Mouse (Mus musculus) left cerebral cortex, postnatal 4 days (tissue): Measurements from ENCODE around the gene Olfr574. TPM values are rescaled to one million over a fixed set of nuclear protein-coding genes. Genes with fewer than 3 reads are reported as not detected.

ENCODE experiments used
- DNase-seq: peaks from one replicate; pipeline ENCODE4 v3.0.0-alpha.2; 2022
- intact Hi-C: fragments of 180-260 bp; cut with DNase I; formaldehyde crosslinking; loops from one replicate; pipeline ENCODE4 v1.15.1; 2025
- total RNA-seq, 2 experiments: library from RNA; stranded (reverse); gene quantifications; 2 replicates each; pipeline ENCODE4 v1.2.3; 2021

The Olfr574 gene
- not detected for total RNA-seq

- intact Hi-C loops: no loop called here
- DNase-seq: no peak
These were observed at the start of gene Olfr574 for GRCm38 (mm10) chr7:102948167-102948566. Gene Olfr574, plus strand, starts transcription at chr7:102948467.

GRCm38 (mm10) chr7:102915261-102915660 lies 33.0 kb upstream of the Olfr574 start:
- DNase-seq: no peak
- intact Hi-C loops: loop anchor here (10.0 kb wide), 2 partner anchors 220 to 250 kb away; partner anchors contain the start of genes Olfr556 and Olfr557

DNA sequence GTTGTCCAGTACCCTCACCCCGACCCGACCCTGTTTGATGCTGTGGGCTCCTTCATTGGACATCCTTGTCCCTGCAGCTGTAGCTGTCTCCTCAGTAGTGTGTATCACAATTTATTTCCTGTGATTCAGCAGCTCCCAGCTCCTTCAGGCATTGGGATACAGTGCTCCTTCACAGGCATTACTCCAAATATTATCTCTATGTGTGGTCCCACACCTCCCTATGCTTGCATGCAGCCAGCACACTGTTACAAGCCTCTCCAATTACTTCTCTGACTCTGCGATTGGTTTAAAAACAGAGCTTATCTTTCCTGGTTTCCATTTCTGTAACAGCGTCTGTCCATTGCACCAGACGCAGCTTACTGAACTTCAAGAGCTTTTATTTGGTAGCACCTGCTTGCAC lies 31.9 kb upstream of the Olfr574 start:
- intact Hi-C loops: loop anchor here (10.0 kb wide), 2 partner anchors 222 to 252 kb away; partner anchors contain the start of genes Olfr556 and Olfr557
- no peak for DNase-seq

DNA sequence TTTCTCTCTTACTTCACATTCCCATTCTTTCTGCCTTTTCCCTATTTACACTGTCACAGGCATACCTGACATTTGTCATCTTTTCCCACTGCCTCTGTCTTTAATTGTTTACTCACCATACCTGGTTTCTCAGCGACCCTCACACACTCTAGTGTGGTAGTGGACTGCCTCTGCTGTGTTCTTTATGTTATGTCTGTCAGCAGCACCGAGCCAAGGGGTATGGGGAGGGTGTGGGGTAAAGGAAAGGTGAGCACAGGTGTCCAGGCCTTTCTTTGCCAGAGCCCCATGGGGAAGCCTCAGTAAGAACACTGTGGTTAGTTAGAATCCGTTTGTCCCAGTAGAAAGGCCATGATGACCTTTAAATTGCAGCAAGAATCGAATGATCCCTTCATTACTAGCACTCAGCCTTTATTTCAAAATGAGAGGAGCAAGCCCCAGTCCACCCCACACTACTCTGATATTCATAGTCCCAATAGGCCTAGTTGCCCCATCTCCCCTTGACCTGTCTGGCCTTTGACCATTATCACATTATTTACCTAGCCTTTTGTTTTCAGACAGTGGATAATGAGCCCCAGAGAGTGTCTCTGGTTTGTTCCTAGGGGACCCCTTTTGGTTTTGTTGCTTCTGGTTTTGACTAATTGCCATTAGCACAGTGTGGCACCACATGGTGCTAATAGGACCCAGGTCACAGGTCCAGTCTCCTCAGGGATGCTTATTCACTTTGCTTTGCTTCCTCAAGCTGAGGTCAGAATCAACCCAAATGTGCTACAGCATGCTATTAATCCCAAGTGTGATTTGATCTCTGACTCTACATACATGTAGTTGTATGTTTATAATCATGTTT lies 31.0 kb upstream of the Olfr574 start, which contains the start of gene Olfr571:
Gene Olfr571 (minus strand): TSS at position 505 of the 844 bp plus-strand sequence.
- no peak for DNase-seq
- intact Hi-C loops: loop anchor here (10.0 kb wide), 2 partner anchors 222 to 252 kb away; partner anchors contain the start of genes Olfr556 and Olfr557

DNA sequence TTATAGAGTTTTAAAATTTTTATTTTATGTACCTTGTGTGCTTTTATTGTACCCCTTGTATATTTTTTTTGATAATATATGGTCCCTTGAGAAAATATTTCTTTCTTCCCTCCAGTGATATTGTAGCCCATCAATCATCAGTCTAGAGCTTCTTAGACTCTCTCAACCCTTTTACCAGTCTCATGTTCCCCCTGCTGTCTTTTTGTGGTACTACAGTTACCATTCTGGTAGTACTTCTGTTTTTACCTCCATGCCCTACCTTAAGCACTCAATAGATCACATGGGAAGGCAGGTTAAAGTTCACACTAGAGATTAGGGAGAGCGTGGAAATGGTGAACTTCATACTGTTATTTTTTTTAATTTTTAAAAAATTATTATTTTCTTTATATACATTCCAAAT lies 28.6 kb upstream of the Olfr574 start:
- intact Hi-C loops: loop anchor here (2.0 to 10.0 kb wide), 3 partner anchors 225 to 407 kb away; partner anchors contain the start of genes Olfr556 and Olfr557
- no peak for DNase-seq

DNA sequence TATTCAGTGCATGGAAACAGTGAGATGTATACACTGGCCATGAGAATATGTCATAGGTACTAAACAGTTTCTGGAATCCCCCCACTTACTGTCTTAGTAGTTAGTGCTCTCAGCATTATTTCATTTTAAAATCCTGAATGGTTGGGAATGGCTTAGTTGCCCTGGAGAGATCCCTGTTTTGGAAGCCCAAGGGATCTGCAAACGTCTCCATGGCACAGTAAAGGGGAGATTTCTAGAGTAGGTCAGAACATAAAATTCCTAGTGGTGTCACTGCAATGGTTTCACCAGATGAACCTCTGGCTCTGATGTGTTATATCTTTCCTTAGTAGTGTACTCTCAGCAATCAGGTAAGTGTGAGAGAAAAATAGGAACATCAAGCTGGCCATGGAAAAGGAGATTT lies 24.2 kb upstream of the Olfr574 start, which contains the start of gene Olfr572:
Gene Olfr572 (plus strand): TSS at position 301 of the 400 bp plus-strand sequence.
- intact Hi-C loops: no loop called here

GRCm38 (mm10) chr7:102927105-102927504 lies 21.2 kb upstream of the Olfr574 start:
- no peak for DNase-seq
- intact Hi-C loops: no loop called here

More for the DNA sequence above, 24.2 kb upstream of the Olfr574 start, which contains the start of gene Olfr572:
- no peak for DNase-seq

DNA sequence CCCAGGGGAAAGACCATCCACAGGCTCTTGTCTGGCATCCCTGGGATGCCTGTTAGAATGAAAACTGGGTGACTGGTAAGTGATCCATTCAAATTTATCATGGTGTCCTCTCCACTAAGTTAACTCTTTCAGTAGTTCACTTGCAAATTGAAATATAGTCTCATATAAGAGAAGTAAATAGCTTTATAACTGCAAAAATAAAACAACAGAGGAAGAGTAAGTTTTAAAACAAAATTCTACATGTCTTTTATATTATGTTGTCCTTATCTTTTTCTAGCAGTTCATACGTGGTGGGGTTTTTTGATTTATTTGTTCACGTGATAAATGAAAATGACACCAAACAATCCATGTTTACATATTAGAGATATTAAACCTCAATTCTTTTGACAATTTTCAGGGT lies 5.8 kb upstream of the Olfr574 start, which contains the start of gene Olfr573-ps1:
Gene Olfr573-ps1 (minus strand): TSS at position 101 of the 400 bp plus-strand sequence.
- no peak for DNase-seq
- intact Hi-C loops: no loop called here

DNA sequence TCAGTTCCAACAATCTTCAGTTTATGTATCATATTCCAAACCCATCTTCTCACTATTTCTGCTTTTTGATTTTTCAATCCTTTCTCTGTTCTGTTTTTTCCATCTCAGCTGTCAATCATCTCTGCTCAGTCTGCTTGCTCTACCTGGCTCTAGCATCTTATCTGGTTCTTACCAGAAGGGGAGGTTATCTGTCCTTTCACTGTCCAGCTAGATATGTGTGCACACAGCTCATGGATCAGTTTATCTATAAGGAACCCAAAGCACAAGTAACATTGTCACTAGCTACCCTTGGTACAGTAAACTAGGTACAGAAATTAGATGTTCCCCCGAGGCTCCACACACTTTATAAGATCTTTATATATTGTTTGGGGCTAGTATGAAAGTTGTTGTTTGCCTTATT lies 4.8 kb upstream of the Olfr574 start:
- no peak for DNase-seq
- intact Hi-C loops: no loop called here

DNA sequence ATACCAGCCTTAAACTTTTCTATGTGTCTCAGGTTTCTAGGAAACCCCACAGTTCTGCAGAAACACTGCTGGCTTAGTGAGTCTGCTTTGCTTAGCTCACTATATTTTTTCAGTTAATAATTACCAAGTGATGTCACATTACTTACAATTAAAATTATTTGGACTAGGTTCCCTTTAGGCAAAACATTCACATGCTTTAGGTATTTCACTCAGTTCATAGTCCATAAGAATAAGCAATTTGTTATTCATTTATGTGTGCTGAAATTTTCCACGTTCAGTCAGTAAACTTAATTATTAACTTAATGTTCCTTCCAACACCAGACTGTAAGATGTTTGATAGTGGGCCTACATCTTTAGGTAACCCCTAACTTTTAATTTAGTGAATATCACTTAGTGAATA lies 2.5 kb downstream of the Olfr574 start:
- intact Hi-C loops: no loop called here
- no peak for DNase-seq

GRCm38 (mm10) chr7:102958137-102958536 lies 9.9 kb downstream of the Olfr574 start:
- intact Hi-C loops: no loop called here
- no peak for DNase-seq

DNA sequence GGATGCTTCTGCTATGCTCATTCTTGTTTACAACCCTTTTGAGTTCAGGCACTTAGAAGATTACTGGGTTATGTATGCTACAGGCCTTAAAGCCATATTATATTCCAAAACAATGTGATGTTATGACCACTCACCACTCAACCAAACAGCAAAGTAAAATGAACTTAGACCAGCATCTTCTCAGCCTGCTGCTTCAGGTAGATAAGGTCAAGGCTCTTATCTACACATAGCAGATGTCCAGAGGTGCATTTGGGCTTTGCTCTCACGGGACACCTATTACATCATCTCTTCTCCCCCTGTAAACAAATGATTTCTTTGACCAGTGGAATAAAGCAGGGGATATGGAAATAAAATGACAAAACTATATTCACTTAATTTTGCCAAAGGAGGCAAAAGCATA lies 10.3 kb downstream of the Olfr574 start, which contains the start of gene Olfr575:
Gene Olfr575 (minus strand): TSS at position 183 of the 400 bp plus-strand sequence.
- intact Hi-C loops: no loop called here
- no peak for DNase-seq

DNA sequence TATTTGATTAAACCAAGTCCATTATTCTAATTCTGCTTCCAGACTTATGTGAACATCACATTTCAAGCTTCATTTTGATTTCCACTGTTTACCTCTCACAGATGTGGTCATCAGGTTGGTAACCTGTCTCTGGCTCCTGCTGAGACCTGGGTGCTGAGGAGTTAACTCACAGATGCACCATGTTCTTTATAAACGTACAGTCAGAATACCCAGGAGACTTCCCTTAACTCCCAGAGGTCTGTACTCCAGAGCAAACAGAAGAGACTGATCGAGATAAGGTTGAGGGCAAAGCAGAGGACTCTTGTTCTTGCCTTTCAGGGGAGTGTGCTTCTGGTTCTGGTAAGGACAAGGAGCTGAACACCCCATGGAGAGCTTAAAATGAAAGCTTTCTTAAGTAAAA lies 14.1 kb downstream of the Olfr574 start, which contains the start of gene Olfr576:
Gene Olfr576 (plus strand): TSS at position 301 of the 400 bp plus-strand sequence.
- intact Hi-C loops: no loop called here
- DNase-seq: no peak

DNA sequence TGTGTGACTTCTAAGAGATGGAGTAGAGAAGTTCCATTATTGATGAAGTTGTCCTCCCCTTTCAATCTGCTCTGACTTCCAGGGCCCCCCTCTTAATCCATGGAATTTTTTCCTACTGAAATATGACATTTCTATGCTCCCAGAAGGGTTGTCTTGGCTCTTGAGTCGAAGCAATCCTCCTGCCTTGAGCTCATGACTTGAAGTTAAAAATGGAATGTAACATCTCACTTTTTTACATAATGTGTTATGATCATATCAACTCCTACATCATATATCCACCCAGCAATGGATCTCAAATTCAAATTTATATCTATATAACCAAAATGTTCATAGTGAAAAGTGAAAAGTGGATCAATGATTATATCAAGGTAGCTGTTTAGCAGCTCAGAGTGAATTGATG lies 26.1 kb downstream of the Olfr574 start:
- DNase-seq: no peak
- intact Hi-C loops: no loop called here

- intact Hi-C loops: no loop called here
- no peak for DNase-seq
These were observed 27.6 kb downstream of the Olfr574 start, which contains the start of gene Olfr577 for GRCm38 (mm10) chr7:102975843-102976242. Gene Olfr577, minus strand, starts transcription at chr7:102975943.

DNA sequence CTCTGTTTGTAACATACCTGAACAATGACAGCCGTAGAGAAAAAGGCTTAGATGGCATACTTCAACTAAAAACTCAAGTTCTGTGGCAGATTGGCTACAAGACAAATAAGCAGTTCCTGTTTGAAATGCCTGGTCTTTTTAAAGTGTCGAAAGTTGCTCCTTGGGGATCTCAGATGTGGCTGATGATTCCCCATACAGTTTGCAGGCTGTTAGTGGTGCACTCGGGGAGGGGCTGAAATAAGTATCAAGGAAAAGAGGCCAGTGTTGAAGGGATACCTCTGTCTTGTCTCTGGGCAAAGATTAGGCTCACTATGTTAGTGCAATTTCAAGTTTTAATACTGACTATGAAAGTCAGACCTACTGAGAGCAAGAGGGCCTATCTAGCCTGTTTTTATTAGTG lies 41.0 kb downstream of the Olfr574 start, which contains the start of gene Olfr578:
Gene Olfr578 (minus strand): TSS at position 101 of the 400 bp plus-strand sequence.
- intact Hi-C loops: no loop called here
- DNase-seq: no peak

Other genes with a start within 250 kb of the Olfr574 start
- gene Olfr558, start 246.3 kb upstream of the Olfr574 start, total RNA-seq: under 1 TPM; 0.12 to 0.14 TPM
- not detected for gene Olfr33, start 229.4 kb upstream of the Olfr574 start, total RNA-seq
- gene Olfr559, start 221.0 kb upstream of the Olfr574 start, total RNA-seq: not detected
- not detected for gene Olfr560, start 189.1 kb upstream of the Olfr574 start, total RNA-seq
- under 1 TPM; 0.28 to 0.36 TPM for gene Olfr78, start 189.0 kb upstream of the Olfr574 start, total RNA-seq
- not detected for gene Olfr561, start 177.2 kb upstream of the Olfr574 start, total RNA-seq
- not detected for gene Olfr564, start 145.0 kb upstream of the Olfr574 start, total RNA-seq
- not detected for gene Olfr566, start 89.7 kb upstream of the Olfr574 start, total RNA-seq
- gene Olfr568, start 71.3 kb upstream of the Olfr574 start, total RNA-seq: not detected
- gene Olfr569, start 57.6 kb upstream of the Olfr574 start, total RNA-seq: not detected
- not detected for gene Olfr570, start 53.9 kb upstream of the Olfr574 start, total RNA-seq
- not detected for gene Olfr571, start 30.9 kb upstream of the Olfr574 start, total RNA-seq
- gene Olfr572, start 24.1 kb upstream of the Olfr574 start, total RNA-seq: not detected
- gene Olfr573-ps1, start 5.9 kb upstream of the Olfr574 start, total RNA-seq: not detected
- gene Olfr575, start 10.3 kb downstream of the Olfr574 start, total RNA-seq: not detected
- not detected for gene Olfr576, start 14.2 kb downstream of the Olfr574 start, total RNA-seq
- not detected for gene Olfr577, start 27.5 kb downstream of the Olfr574 start, total RNA-seq
- not detected for gene Olfr578, start 40.9 kb downstream of the Olfr574 start, total RNA-seq
- not detected for gene Olfr582, start 89.6 kb downstream of the Olfr574 start, total RNA-seq
- gene Olfr583, start 102.8 kb downstream of the Olfr574 start, total RNA-seq: not detected
- not detected for gene Olfr584, start 133.4 kb downstream of the Olfr574 start, total RNA-seq
- gene Olfr585, start 149.3 kb downstream of the Olfr574 start, total RNA-seq: not detected
- not detected for gene Olfr586, start 177.2 kb downstream of the Olfr574 start, total RNA-seq
- gene Olfr588-ps1, start 192.4 kb downstream of the Olfr574 start, total RNA-seq: not detected
- not detected for gene Olfr589, start 207.9 kb downstream of the Olfr574 start, total RNA-seq
- gene Olfr591, start 229.9 kb downstream of the Olfr574 start, total RNA-seq: not detected
- gene Olfr592, start 236.3 kb downstream of the Olfr574 start, total RNA-seq: not detected